Mouse (Mus musculus): ENCODE data around the gene Ifnar1. TPM values are rescaled to one million over a fixed set of nuclear protein-coding genes. Genes with fewer than 3 reads are reported as not detected.
"Not testable (repeated sequence)": the region's sequence is repeated elsewhere in the genome, so short reads cannot be mapped to it uniquely, and the experiment has no call there.

Gene Ifnar1
- 24.5 and 27.8 TPM in 2 replicates for polyA plus RNA-seq (2016; fragmentation: Nextera tagmentation; extraction: Ambion mirVana)

DNA sequence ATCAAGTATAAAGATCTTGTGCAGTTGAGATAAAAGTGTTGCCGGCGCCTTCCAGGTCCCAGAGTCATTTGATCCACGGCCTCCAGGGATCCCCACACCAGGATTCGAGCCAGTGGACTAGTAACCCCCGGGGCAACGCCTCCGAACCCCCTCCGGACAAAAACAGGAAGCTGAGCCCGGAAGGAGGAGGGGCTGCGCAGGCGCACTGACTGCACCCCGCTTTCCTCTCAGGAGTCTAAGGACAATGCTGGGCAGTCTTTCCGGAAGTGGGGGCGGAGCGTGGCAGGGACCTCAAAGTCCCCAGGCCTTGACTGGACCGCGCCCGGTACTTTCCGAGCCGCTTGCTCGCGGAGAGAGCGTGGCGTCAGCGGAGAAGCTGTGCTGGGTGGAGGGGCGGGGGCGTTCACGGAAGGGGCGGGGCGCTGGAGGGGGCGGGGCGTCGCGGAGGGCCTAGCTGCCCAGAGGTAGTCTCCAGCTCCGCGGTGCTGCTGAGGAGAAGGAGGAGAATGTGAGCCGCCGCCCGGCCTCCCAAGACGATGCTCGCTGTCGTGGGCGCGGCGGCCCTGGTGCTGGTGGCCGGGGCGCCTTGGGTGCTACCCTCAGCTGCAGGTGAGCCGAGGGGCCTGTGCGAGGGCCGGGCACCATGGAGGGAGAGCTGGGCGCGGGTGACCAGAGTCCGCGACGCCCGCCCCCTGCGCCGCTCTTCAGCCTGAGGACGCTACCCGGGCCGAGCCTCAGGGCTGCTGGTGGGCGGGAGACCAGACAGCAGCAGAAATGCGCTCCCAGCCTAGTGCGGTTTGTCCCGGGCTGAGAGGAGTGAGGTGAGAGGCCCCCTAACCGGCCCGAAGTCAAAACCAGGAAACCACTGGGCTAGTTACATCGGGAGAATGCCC, at the start of gene Ifnar1:
Ifnar1 (plus strand) TSS at position 431 of the 893 bp plus-strand sequence.
- Histone ChIP-seq H3K27me3 (replicated peaks) (no peaks in the 10 kb centered on the region), H3K9me3 (replicated peaks) (no peaks in the 10 kb centered on the region), H3K4me1 (peaks cover 53% of the 10 kb centered on the region), H3K36me3 (peaks cover 31% of the 10 kb centered on the region), H3K4me3 (peak within 1 kb of the TSS; percentile 91), H3K9ac (peak within 1 kb of the TSS; percentile 95), H3K27ac (peak within 1 kb of the TSS; percentile 100), H3K4me2 (peak within 1 kb of the TSS; percentile 96)
- WGBS (ENCODE audit: insufficient replicate concordance) = under 1% methylated on average over 68 of the region's 68 CpGs
- ATAC-seq = peak; percentile 98

DNA sequence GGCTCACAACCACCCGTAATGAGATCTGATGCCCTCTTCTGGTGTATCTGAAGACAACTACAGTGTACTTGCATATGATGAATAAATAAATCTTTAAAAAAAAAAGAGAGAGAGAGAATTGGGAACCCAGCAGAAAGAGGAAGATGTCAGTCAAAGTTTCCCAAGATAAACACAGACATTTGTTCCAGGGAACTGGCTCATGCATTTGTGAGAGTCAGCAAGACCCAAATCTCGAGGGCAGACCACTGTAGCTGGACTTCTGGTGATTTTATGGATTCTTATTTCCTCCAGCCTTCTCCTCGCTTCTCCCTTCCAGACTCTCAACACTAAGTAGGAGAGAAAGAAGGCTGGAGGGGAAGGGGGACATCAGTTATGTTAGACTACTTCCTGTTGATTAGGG, 47.0 kb upstream of the Ifnar1 start:
- WGBS (ENCODE audit: insufficient replicate concordance) = 44% methylated on average over 3 of the region's 3 CpGs
- Histone ChIP-seq H3K4me1 (peaks cover 74% of the 10 kb centered on the region), H3K4me3 (no peak overlapping the region), H3K4me2 (no peak overlapping the region), H3K9ac (peak overlapping the region; percentile 41; the same call in 1 of the 2 replicates), H3K9me3 (replicated peaks) (no peaks in the 10 kb centered on the region), H3K27ac (peak overlapping the region; percentile 98), H3K27me3 (replicated peaks) (no peaks in the 10 kb centered on the region), H3K36me3 (no peaks in the 10 kb centered on the region)
- no peak for ATAC-seq

DNA sequence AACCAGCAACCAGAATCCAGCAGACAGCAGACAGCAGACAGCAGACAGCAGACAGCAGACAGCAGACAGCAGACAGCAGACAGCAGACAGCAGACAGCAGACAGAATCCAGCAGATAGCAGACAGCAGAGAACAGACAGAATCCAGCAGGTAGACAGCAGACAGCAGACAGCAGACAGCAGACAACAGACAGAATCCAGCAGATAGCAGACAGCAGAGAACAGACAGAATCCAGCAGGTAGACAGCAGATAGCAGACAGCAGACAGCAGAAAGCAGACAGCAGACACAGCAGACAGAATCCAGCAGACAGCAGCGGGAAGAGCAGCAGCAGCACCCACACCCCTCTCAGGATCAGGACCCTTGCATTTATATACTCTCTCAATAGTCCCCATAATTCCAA, 46.4 kb upstream of the Ifnar1 start:
- 85% methylated on average over 1 of the region's 1 CpGs for WGBS (ENCODE audit: insufficient replicate concordance)
- Histone ChIP-seq H3K27ac (peak overlapping the region; percentile 98), H3K4me1 (peaks cover 74% of the 10 kb centered on the region), H3K9ac (peak overlapping the region; percentile 41; the same call in 1 of the 2 replicates)
- not testable (repeated sequence) for H3K36me3 ChIP-seq; ATAC-seq; H3K9me3 ChIP-seq (replicated peaks); H3K27me3 ChIP-seq (replicated peaks); H3K4me3 ChIP-seq; H3K4me2 ChIP-seq

DNA sequence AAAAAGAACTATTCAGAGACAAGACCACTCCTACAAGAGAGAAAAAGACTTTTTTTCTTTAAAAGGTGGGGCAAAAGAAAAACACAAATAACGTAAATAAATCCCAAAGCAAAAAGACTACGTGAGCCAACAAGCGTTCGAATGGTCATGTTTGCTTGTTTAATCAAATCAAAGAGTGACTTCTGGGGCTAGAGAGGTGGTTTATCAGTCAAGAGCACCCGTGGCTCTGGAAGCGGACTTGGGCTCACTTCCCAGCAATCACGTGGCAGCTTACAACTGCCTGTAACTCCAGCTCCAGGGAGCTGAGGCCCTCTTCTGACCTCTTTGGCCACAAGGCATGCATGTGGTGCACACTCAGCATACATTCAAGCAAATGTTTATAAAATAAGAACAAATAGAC, 43.7 kb upstream of the Ifnar1 start:
- WGBS (ENCODE audit: insufficient replicate concordance) = 4% methylated on average over 7 of the region's 7 CpGs
- ATAC-seq = peak; percentile 88
- Histone ChIP-seq H3K4me1 (peaks cover 78% of the 10 kb centered on the region), H3K27me3 (replicated peaks) (no peaks in the 10 kb centered on the region), H3K4me2 (peak overlapping the region; percentile 60), H3K9me3 (replicated peaks) (0 out of 2 replicates have a peak, but pooled peaks cover 5% of the 10 kb centered on the region), H3K27ac (peak overlapping the region; percentile 98), H3K36me3 (no peaks in the 10 kb centered on the region), H3K4me3 (peak overlapping the region; percentile 21), H3K9ac (peak overlapping the region; percentile 63)

DNA sequence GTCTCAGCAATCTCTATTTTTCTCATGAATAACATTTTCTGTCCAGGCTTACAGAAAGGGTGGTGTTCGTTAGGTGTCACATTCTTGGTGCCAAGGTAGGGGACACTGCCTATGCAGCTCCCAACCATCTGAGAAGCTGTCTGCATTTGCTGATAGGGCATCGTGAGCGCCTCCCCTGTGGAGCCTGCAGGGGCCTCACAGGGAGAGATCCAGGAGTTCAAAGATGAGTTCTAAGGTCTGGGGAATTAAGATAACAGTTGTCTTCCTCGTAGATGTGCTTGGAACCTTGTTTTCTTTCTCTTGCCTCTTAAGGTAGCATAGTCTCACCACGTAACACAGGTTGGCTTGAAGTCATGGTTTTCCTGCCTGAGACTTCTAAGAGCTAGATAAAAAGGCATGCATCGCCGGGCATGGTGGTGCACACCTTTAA, 43.2 kb upstream of the Ifnar1 start:
- H3K4me2 ChIP-seq = peak overlapping the region; percentile 60
- peak overlapping the region; percentile 98 for H3K27ac ChIP-seq
- peak; percentile 99 for ATAC-seq
- H3K27me3 ChIP-seq (replicated peaks) = no peaks in the 10 kb centered on the region
- 0 out of 2 replicates have a peak, but pooled peaks cover 5% of the 10 kb centered on the region for H3K9me3 ChIP-seq (replicated peaks)
- H3K4me1 ChIP-seq = peaks cover 83% of the 10 kb centered on the region
- H3K9ac ChIP-seq = peak overlapping the region; percentile 72; the same call in 1 of the 2 replicates
- H3K36me3 ChIP-seq = no peaks in the 10 kb centered on the region
- 16% methylated on average over 7 of the region's 7 CpGs for WGBS (ENCODE audit: insufficient replicate concordance)
- H3K4me3 ChIP-seq = 0 out of 2 replicates have a peak overlapping the region, but pooled peaks have one; percentile 21

DNA sequence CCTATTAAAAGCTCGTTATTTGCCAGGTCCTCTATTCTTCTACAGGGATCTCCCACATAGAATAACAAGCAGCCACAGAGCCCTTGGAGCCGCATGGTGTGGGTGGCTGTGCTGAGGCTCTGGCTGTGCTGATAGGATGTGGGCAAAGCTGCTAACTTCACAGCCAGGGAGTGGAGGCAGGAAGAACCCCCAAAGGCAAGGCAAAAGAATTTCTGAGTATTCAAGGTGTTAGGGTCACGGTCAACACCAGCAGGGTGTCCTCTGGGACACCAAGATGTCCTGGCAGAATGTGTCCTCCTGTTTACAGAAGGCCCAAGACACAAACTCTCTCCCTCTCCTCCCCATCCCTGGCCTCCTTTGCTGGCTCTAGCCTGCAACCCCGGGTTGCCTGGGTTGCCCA, 42.6 kb upstream of the Ifnar1 start:
- H3K9me3 ChIP-seq (replicated peaks) = 0 out of 2 replicates have a peak, but pooled peaks cover 5% of the 10 kb centered on the region
- H3K27ac ChIP-seq = peak overlapping the region; percentile 98
- H3K27me3 ChIP-seq (replicated peaks) = no peaks in the 10 kb centered on the region
- peak overlapping the region; percentile 60 for H3K4me2 ChIP-seq
- peaks cover 87% of the 10 kb centered on the region for H3K4me1 ChIP-seq
- peak; percentile 65 for ATAC-seq
- 23% methylated on average over 4 of the region's 4 CpGs for WGBS (ENCODE audit: insufficient replicate concordance)
- no peak overlapping the region for H3K4me3 ChIP-seq
- peak overlapping the region; percentile 72 for H3K9ac ChIP-seq
- H3K36me3 ChIP-seq = no peaks in the 10 kb centered on the region

DNA sequence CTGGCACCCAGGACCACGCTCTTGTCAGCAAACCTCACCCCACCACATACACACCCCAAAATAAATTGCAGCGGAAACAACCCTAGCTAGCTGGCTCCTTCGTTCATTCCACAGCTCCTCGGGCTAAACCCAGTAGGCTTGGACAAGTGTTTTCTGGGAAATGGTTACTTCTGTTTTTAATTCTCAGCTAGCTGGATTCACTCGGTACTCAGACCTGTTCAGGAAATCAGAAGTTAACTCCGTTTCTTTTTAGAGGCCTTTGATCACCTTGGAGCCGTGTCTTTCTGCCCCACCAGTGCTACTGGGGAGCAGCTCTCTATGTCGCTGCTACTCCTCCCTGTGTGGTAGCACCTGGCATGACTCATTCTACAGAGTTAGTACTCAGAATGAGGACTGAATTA, 41.8 kb upstream of the Ifnar1 start:
- H3K4me2 ChIP-seq = peak overlapping the region; percentile 60
- peak overlapping the region; percentile 98 for H3K27ac ChIP-seq
- H3K4me3 ChIP-seq = no peak overlapping the region
- H3K9ac ChIP-seq = peak overlapping the region; percentile 72
- no peaks in the 10 kb centered on the region for H3K27me3 ChIP-seq (replicated peaks)
- 66% methylated on average over 8 of the region's 8 CpGs for WGBS (ENCODE audit: insufficient replicate concordance)
- H3K4me1 ChIP-seq = peaks cover 87% of the 10 kb centered on the region
- ATAC-seq = no peak
- H3K9me3 ChIP-seq (replicated peaks) = 0 out of 2 replicates have a peak, but pooled peaks cover 5% of the 10 kb centered on the region
- no peaks in the 10 kb centered on the region for H3K36me3 ChIP-seq

DNA sequence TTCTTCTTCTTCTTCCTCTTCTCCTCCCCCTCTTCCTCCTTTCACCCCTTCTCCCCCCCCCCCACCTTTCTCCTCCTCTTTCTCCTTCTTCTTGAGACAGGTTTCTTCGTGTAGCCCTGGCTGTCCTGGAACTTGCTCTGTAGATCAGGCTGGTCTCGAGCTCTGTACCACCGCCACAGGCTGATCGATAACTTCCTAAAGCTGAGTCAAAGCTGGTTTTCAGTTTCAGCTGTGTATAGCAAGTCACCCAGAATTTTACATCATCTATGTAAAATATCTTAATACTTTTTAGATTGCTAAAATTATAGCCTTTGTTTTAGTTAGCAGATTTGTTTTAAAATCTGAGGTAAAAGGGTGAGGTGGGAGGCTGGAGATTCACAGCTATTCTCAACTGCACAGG, 40.2 kb upstream of the Ifnar1 start:
- Histone ChIP-seq H3K9ac (no peak overlapping the region), H3K4me1 (peaks cover 88% of the 10 kb centered on the region), H3K36me3 (no peaks in the 10 kb centered on the region), H3K4me3 (no peak overlapping the region), H3K27ac (peak overlapping the region; percentile 45), H3K9me3 (replicated peaks) (0 out of 2 replicates have a peak, but pooled peaks cover 5% of the 10 kb centered on the region), H3K4me2 (no peak overlapping the region), H3K27me3 (replicated peaks) (no peaks in the 10 kb centered on the region)
- no peak for ATAC-seq
- 79% methylated on average over 4 of the region's 4 CpGs for WGBS (ENCODE audit: insufficient replicate concordance)

DNA sequence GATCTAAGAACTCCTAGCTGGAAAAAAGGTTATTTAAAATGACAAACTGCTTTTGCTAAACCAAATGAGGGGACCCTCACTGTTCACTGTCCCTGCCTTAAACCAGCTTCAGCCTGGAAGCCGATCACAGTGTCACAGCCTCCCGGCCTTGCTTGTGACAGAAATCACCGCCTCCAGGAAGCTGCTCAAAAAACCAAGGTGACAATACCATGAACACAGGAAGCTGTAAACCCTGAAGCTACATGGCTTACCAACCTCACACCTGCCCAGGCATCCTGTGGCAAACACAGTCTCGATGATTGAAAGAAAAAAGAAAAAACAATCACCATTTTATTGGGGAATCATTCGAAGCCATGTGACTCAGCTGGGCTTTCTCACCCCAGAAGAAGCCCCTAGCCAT, 39.5 kb upstream of the Ifnar1 start:
- H3K9me3 ChIP-seq (replicated peaks) = 0 out of 2 replicates have a peak, but pooled peaks cover 5% of the 10 kb centered on the region
- no peak overlapping the region for H3K4me3 ChIP-seq
- no peak overlapping the region for H3K4me2 ChIP-seq
- H3K9ac ChIP-seq = no peak overlapping the region
- peak overlapping the region; percentile 45 for H3K27ac ChIP-seq
- ATAC-seq = no peak
- no peaks in the 10 kb centered on the region for H3K36me3 ChIP-seq
- peaks cover 88% of the 10 kb centered on the region for H3K4me1 ChIP-seq
- 67% methylated on average over 5 of the region's 5 CpGs for WGBS (ENCODE audit: insufficient replicate concordance)
- no peaks in the 10 kb centered on the region for H3K27me3 ChIP-seq (replicated peaks)

DNA sequence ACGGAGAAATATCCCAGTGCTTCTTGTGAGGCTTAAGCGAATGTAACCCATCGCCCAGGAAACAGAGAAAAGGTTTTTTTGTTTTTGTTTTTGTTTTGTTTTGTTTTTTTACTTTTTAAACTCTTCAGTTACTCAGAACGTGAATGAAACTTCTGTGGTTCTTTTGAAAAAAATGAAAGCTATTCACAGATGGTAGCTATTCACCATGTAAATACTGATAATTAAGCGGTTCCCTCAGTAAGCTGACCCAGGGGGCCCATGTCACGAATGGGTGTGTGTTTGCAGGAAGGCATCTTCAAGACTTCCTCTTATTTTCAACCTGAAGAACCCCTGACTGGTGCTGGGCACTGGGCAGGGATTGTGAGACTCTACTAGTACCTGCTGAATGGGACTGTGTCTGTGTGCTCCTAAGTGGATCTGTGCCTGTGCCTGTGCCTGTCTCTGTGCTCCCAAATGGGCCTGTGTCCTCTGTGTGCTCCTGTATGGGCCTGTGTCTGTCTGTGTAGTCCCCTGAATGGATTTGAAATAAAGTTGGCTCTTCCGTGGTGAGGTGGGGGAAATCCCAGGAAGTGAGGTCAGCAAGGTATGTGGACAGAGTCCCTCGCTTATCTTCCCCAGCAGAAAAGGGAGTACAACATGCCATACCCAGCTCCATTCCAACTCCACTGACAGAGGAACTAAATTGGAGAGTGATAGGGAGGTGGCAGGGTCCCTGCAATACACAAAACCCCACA, 38.1 kb upstream of the Ifnar1 start:
- H3K9ac ChIP-seq = peak overlapping the region; percentile 47
- WGBS (ENCODE audit: insufficient replicate concordance) = 60% methylated on average over 8 of the region's 8 CpGs
- no peak overlapping the region for H3K4me3 ChIP-seq
- H3K27ac ChIP-seq = peak overlapping the region; percentile 86
- no peaks in the 10 kb centered on the region for H3K36me3 ChIP-seq
- H3K9me3 ChIP-seq (replicated peaks) = 0 out of 2 replicates have a peak, but pooled peaks cover 5% of the 10 kb centered on the region
- peaks cover 78% of the 10 kb centered on the region for H3K4me1 ChIP-seq
- peak; percentile 46 for ATAC-seq
- no peaks in the 10 kb centered on the region for H3K27me3 ChIP-seq (replicated peaks)
- H3K4me2 ChIP-seq = peak overlapping the region; percentile 35

DNA sequence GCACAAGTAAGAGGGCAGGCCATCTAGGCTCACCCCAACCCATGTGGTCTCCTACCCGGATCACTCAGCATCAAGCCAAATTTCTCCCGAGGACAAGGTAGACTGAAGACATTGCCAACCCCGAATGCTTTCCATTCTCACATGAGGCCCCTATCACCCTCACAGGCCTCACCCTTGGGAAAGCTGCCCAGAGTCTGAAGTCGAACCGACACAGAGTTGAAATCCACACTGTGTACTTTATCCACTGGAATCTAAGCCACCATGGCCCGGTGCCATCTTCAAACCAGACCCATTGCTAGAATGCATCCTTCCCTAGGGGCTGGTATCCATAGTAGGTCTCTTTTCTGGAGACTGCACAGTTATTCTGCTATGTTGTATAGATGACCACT, 37.5 kb upstream of the Ifnar1 start:
- WGBS (ENCODE audit: insufficient replicate concordance) = 80% methylated on average over 6 of the region's 6 CpGs

More for the DNA sequence above, 37.5 kb upstream of the Ifnar1 start:
- Histone ChIP-seq H3K4me3 (no peak overlapping the region), H3K36me3 (no peaks in the 10 kb centered on the region), H3K27ac (peak overlapping the region; percentile 86), H3K27me3 (replicated peaks) (no peaks in the 10 kb centered on the region), H3K9ac (peak overlapping the region; percentile 47), H3K4me1 (peaks cover 80% of the 10 kb centered on the region), H3K4me2 (peak overlapping the region; percentile 35), H3K9me3 (replicated peaks) (0 out of 2 replicates have a peak, but pooled peaks cover 5% of the 10 kb centered on the region)
- no peak for ATAC-seq
